Mouse (Mus musculus): Measurements from ENCODE around the gene Fam171a2.

Gene Fam171a2

DNA sequence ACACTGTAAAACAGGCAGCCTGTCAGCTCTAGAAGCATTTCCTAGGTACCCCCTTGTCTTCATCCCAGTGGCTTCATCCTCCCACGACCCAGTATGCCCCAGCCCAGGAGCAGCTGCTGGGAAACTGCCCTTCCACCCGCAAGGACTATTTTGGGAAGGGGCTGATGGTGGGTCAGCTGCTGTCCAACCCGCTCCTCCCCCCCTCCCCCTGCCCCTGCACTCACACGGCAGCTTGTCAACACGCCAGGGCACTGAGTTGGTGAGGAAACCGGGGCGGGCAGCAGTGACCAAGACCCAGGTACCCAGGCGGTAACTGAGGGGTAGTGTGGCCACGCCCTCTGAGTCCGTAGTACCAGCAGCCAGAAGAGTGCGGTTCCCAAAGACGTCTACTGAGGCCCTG is 3.7 kb downstream of the Fam171a2 start:
- TF ChIP-seq GATA4 (IDR thresholded peaks at IDR 0.05; ENCODE audit: insufficient replicate concordance, low read length): no peak

DNA sequence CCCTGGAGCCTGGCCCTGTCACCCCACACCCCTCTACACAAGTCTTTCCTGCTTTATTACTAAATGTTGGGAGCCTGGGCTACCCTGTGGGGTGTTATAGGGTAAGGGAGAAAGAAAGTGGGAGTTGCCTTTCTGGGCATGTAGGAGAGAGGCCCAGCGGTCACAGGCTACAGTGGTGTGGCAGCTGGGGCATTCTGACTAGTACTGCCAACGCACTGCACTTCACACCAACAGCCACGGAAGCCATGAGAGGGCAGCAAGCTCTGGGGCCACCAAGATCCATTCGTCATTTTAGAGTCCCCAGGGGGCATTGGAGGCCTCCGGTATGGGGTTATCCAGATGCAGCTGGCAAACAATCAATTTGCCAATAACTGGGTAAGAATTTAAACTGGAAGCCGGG is 5.4 kb downstream of the Fam171a2 start:
- TF ChIP-seq GATA4 (IDR thresholded peaks at IDR 0.05; ENCODE audit: insufficient replicate concordance, low read length): no peak

DNA sequence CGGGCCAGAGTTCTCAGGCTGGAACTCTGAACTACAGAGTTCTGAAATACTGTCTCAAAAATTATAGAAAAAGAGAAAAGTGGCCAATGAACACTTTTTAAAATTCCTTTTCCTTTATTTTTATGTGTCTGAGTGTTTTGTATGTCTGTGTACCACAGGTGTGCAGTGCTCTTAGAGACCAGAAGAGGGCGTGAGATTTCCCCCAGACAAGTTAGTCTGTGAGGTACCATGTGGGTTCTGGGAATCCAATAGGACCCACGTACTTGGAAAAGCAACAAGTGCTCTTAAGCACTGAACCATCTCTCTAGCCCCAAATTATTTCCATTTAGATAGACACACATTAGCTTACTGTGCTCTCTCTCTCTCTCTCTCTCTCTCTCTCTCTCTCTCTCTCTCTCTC is 6.0 kb downstream of the Fam171a2 start:
- no peak for TF ChIP-seq GATA4 (IDR thresholded peaks at IDR 0.05; ENCODE audit: insufficient replicate concordance, low read length)

DNA sequence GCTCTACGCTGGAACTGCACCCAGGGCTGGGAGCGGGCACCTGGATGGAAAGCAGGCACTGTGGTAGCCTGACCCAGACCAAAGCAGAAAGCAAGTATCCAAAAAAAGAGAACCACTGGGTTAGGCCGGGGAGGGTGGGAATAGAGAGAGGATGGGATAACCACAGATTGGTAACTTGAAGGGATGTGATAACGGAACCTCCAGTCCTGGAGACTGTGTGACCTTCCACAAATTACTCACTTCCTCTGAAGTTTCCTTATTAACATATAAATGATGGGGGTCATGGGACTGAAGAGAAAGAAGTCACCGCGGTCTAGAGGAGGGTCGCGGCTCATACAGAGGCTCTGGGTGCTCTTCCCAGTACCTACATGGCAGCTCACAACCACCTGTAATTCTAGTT is 7.2 kb downstream of the Fam171a2 start:
- TF ChIP-seq GATA4 (IDR thresholded peaks at IDR 0.05; ENCODE audit: insufficient replicate concordance, low read length): no peak

DNA sequence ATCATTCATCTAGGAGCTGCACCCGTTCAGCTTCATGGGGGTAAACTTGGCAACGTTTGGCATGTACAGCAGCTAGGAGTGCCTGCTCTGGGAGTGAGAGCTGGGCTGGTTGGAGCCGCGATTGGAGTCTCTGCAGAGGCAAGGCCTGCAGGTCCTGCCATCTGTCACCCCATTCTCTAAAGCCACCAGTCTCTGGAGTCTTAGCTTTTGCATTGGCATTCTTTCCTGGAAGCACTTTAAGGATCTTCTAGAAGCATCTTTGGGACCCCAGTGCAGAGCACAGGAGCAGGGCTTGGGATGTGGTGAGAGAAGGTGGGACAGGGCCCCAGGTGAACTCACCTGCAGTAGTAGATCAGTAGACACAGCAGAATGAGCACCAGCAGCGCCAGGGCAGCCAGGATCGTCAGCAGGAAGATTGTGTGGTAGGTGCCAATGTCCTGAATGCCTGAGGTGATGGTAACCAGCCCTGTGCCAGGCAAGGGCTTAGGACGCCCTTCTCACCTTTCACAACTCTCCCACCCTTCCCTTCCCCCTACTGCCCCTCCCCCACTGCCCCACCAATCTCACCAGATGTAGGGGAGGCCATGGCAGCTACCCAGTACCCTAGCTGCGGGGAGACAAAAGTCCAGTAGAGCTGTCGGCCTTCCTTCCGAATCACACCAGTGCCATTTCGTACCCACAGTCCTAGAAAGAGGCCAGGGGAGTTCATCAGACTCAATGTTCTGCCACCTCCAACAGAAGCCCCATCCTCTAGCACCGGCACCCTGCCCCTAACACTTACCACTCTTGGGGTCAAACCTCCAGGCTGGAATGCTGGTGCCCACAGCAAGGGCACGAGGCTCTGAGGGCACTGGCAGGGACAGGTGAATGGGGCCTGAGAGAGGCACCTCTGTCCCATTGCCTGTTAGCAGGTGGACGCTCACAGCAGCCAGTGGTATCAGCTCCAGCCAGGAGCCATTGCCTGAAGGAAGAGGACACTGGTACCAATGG is 8.1 kb downstream of the Fam171a2 start:
- TF ChIP-seq GATA4 (IDR thresholded peaks at IDR 0.05; ENCODE audit: insufficient replicate concordance, low read length): no peak

DNA sequence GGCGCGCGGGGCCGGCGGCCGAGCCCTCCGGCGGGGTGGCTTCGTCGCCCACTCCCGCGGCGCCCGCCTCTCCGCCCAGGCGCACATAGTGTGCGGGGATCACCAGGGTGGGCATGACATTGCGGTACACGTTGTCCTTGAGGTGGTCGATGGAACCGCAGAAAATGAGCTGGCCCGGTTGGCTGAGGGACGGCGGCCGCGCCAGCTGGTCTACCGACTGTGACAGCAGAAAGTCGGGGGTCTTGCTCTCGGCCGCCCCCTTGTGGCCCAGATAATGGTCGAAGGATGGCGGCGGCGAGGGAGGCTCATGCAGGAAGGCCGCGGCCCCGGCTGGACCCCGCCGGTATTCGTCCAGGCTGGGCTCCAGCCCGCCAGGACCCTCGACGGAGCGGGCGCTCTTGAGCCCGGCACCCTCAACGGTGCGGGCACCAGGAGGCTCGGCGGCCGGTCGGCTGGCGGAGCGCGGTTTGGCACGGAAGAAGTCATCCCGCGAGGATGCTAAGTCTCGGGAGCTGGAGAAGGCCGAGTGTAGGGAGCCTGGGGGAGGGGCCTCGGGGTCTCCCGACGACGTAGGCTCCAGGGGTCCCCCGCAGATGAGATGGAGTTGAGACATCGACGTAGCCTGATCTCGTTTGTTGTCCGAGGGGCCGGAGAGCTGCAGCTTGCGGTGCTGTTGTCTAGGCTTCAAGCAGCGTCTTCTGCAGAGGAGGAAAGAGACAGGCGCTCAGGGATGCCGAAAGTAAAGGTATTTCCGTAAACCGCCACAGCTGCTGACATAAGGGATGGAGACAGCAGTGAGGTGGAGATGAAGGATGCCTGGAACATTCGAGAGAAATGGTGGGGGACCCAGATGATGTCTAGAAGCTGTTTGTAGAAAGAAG is 9.0 kb downstream of the Fam171a2 start:
- TF ChIP-seq GATA4 (IDR thresholded peaks at IDR 0.05; ENCODE audit: insufficient replicate concordance, low read length): no peak

DNA sequence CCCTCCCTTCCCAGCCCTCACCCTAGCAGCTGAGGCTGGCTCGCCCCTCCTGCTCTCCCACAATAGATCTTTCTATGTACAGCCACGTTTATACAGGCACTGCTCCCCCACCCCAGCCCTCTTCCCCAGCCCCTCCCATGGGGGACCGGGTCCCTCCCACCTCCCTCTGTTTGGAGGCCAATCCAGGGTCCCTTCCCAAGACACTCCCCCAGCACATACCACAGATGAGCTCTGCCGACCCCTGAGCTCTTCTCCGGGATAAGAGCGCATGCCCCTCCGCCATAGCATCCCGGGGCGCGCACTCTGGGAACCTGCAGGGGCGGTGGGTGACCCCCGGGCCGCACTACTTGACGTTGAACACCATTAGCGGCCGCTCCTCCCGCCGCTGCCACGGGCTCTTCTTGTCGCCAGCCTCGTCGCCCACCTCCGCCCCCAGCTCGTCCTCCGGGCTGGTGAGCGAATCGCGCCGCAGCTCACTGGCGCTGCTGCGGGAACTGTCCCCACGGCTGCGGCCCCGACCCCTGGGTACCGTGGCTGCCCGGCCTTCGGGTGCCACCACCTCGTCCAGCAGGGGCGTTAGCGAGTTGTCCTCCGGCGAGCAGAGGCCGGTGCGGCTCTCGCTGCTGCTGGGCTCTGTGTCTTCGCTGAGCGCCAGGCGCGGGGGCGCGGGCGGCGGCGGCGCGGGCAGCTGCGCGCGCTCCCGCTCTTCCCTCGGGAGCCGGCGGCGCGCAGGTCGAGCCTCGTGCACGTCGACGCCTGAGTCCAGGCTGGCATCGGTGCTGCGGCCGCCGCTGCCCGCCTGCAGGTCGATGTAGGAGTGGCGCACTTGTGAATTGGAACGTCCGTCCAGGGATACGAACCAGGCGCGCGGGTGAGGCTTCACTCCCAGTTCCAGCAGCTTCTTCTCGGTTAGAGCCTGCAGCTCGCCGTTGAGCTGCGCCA is 10.1 kb downstream of the Fam171a2 start:
- no peak for TF ChIP-seq GATA4 (IDR thresholded peaks at IDR 0.05; ENCODE audit: insufficient replicate concordance, low read length)

DNA sequence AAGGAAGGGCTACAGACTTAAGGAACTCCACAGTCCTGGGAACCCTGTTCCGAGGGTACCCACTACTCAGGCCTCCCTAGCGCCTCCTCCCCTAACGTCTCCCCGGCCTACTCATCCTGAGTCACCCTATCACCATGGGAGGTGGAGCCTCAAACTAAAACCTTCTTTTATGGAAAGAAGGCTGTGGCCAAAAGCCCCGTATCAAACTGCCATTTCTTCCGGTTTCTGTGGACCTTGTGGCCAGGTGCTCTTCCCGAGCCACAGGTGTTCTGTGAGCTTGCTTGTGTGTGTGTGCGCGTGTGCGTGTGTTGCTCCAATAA is 11.1 kb downstream of the Fam171a2 start:
- no peak for TF ChIP-seq GATA4 (IDR thresholded peaks at IDR 0.05; ENCODE audit: insufficient replicate concordance, low read length)

DNA sequence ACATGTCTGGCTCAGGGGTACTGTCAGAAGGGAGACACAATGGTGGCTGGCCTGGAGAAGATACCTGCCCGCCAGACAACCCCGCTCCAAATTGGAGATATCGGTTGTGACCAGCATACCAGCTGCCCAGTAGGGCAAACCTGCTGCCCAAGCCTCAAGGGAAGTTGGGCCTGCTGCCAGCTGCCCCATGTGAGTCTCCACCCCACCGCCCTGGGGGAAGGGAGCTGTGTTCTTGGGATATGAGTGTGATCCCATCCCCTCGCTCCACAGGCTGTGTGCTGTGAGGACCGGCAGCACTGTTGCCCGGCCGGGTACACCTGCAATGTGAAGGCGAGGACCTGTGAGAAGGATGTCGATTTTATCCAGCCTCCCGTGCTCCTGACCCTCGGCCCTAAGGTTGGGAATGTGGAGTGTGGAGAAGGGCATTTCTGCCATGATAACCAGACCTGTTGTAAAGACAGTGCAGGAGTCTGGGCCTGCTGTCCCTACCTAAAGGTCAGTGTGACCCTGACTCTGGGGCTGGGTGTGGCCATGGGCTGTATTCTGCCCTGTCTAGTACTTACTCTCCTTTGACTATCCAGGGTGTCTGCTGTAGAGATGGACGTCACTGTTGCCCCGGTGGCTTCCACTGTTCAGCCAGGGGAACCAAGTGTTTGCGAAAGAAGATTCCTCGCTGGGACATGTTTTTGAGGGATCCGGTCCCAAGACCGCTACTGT is 11.6 kb downstream of the Fam171a2 start:
- no peak for TF ChIP-seq GATA4 (IDR thresholded peaks at IDR 0.05; ENCODE audit: insufficient replicate concordance, low read length)

DNA sequence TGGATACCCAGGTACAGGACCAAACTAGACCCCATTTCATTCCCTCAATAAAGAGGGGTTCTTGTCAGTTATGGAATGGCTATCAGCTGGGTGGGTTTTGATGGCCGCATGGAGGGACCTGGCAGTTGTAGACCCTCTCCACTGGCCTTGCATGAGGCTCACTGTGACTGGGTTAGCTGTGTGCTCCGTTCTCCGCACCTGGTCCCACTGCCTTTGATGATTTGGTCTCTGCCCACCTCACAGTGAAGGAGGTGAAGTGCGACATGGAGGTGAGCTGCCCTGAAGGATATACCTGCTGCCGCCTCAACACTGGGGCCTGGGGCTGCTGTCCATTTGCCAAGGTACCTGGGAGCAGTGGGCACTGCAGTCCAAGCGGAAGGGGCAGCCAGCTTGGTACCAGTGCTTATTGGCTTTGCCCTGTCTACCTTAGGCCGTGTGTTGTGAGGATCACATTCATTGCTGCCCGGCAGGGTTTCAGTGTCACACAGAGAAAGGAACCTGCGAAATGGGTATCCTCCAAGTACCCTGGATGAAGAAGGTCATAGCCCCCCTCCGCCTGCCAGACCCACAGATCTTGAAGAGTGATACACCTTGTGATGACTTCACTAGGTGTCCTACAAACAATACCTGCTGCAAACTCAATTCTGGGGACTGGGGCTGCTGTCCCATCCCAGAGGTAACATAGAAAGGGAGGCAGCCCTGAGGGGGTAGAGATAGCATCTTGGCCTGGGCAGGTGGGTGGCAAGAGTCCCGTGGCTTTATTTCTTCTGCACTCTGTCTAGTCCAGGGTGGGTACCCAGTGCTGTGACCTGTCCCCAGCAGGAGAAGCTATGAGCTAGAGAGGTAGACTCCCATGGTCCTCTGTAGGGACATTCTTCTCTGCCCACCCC is 12.4 kb downstream of the Fam171a2 start:
- no peak for TF ChIP-seq GATA4 (IDR thresholded peaks at IDR 0.05; ENCODE audit: insufficient replicate concordance, low read length)

DNA sequence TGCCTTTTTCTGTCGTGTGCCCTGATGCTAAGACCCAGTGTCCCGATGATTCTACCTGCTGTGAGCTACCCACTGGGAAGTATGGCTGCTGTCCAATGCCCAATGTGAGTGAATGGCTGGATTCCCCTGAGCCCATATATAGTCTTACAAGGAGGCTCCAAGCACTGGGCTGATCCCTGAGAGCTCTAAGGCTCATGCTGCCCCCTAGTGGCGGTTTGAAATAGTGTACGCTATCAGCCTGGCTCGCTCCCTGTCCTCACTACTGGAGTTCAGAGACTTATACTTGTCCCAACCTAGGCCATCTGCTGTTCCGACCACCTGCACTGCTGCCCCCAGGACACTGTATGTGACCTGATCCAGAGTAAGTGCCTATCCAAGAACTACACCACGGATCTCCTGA is 13.1 kb downstream of the Fam171a2 start:
- TF ChIP-seq GATA4 (IDR thresholded peaks at IDR 0.05; ENCODE audit: insufficient replicate concordance, low read length): no peak

DNA sequence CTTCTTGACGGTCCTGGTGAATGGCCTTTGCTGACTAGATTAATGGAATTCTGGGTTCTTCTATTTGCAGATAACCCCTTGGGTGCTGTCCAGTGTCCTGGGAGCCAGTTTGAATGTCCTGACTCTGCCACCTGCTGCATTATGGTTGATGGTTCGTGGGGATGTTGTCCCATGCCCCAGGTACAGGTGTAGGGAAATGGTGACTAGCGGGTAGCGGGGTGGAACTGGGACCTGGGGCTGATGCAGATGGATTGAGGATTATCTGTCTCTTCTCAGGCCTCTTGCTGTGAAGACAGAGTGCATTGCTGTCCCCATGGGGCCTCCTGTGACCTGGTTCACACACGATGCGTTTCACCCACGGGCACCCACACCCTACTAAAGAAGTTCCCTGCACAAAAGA is 13.6 kb downstream of the Fam171a2 start:
- no peak for TF ChIP-seq GATA4 (IDR thresholded peaks at IDR 0.05; ENCODE audit: insufficient replicate concordance, low read length)

DNA sequence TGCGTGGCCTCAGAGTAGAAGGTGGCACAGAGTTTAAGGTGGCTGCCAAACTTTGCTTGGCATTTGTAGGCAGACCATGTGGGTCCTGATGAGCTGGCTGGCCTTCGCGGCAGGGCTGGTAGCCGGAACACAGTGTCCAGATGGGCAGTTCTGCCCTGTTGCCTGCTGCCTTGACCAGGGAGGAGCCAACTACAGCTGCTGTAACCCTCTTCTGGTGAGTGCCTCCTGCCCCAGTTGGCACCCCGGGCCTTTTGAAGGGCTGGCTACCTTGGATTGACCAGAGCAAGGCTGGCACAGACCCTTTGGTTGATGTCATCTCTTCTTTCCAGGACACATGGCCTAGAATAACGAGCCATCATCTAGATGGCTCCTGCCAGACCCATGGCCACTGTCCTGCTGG is 14.6 kb downstream of the Fam171a2 start:
- TF ChIP-seq GATA4 (IDR thresholded peaks at IDR 0.05; ENCODE audit: insufficient replicate concordance, low read length): no peak
